Mouse (Mus musculus) midbrain, postnatal 0 days (tissue): ENCODE measurements around the gene Gm12248. TPM values are rescaled to one million over a fixed set of nuclear protein-coding genes. Genes with fewer than 3 reads are reported as not detected.
A peak's percentile ranks its signal among the peaks of the same experiment; 100 is the strongest.

Experiments
- ATAC-seq: fragments of 200-750 bp; cut with Nextera tagmentation; 2 replicates; pipeline ENCODE4 v1.8.0; 2017; ENCODE audit warnings: moderate number of reproducible peaks, mild to moderate bottlenecking, moderate TSS enrichment, moderate library complexity; ENCODE audit not compliant: low FRiP score
- DNase-seq: peaks from one replicate; pipeline ENCODE4 v3.0.0-alpha.2; 2015; ENCODE audit warnings: low spot score
- H3K27ac ChIP-seq: fragments of 300-500 bp; sonication (generic); 2 replicates; pipeline ENCODE4 v1.5.1; 2014; ENCODE audit warnings: low read depth, mild to moderate bottlenecking, low read length, mixed read lengths
- H3K27me3 ChIP-seq: fragments of 300-500 bp; sonication (generic); 2 replicates; pipeline ENCODE4 v1.6.1; 2014; ENCODE audit warnings: low read length, control low read depth, mixed read lengths; ENCODE audit not compliant: insufficient read depth
- H3K36me3 ChIP-seq: fragments of 300-500 bp; sonication (generic); 2 replicates; pipeline ENCODE4 v1.6.1; 2014; ENCODE audit warnings: low read length, control low read depth, mixed read lengths; ENCODE audit not compliant: insufficient read depth
- H3K4me1 ChIP-seq: fragments of 300-500 bp; sonication (generic); 2 replicates; pipeline ENCODE4 v1.6.1; 2014; ENCODE audit warnings: mild to moderate bottlenecking, control low read depth, antibody characterized with exemption, low read length, mixed read lengths; ENCODE audit not compliant: insufficient read depth
- H3K4me2 ChIP-seq: fragments of 300-500 bp; sonication (generic); 2 replicates; pipeline ENCODE4 v1.6.1; 2014; ENCODE audit warnings: low read depth, mild to moderate bottlenecking, low read length, mixed read lengths; ENCODE audit not compliant: poor library complexity, severe bottlenecking
- H3K4me3 ChIP-seq: fragments of 300-500 bp; sonication (generic); 2 replicates; pipeline ENCODE4 v1.5.1; 2014; ENCODE audit warnings: low read depth, mild to moderate bottlenecking, low read length, moderate library complexity
- H3K9ac ChIP-seq: fragments of 300-500 bp; sonication (generic); replicated peaks from 2 replicates; pipeline ENCODE4 v1.6.1; 2014; ENCODE audit warnings: mild to moderate bottlenecking, low read length, moderate library complexity, mixed read lengths; ENCODE audit not compliant: poor library complexity, severe bottlenecking
- H3K9me3 ChIP-seq: fragments of 300-500 bp; sonication (generic); 2 replicates; pipeline ENCODE4 v1.6.1; 2016; ENCODE audit warnings: low read length, control low read depth
- CTCF ChIP-seq: IDR thresholded peaks from 2 replicates; pipeline ENCODE4 v1.5.1; 2016; ENCODE audit warnings: antibody characterized with exemption, mild to moderate bottlenecking
- WGBS: fragments of 180-500 bp; shearing (Covaris S2); extraction: QIAGEN DNeasy Blood & Tissue Kit; methylation state at CpG from one replicate; pipeline ENCODE4 v1.1.7; 2014; 5-methylcytosine and 5-hydroxymethylcytosine counted together
- polyA plus RNA-seq: library from polyadenylated mRNA; unstranded; fragments of >200 nt; fragmentation: Nextera tagmentation; extraction: Ambion mirVana; gene quantifications from 2 replicates; pipeline ENCODE4 v1.2.1, GENCODE M21; 2015
- total RNA-seq: library from RNA; depleted of rRNA; stranded (reverse); fragments of >200 nt; gene quantifications from 2 replicates; pipeline ENCODE4 v1.2.3, GENCODE M21; 2014

The Gm12248 gene
- total and polyA plus RNA-seq, 2 experiments from 2014 or later: not detected

GRCm38 (mm10) chr11:58104351-58104791, 11.4 kb upstream of the Gm12248 start:
- WGBS: 0% methylated on average over 24 of the region's 24 CpGs
- peak; percentile 2; the same call in 1 of the 2 replicates for ATAC-seq
- TF ChIP-seq CTCF: no peak

DNA sequence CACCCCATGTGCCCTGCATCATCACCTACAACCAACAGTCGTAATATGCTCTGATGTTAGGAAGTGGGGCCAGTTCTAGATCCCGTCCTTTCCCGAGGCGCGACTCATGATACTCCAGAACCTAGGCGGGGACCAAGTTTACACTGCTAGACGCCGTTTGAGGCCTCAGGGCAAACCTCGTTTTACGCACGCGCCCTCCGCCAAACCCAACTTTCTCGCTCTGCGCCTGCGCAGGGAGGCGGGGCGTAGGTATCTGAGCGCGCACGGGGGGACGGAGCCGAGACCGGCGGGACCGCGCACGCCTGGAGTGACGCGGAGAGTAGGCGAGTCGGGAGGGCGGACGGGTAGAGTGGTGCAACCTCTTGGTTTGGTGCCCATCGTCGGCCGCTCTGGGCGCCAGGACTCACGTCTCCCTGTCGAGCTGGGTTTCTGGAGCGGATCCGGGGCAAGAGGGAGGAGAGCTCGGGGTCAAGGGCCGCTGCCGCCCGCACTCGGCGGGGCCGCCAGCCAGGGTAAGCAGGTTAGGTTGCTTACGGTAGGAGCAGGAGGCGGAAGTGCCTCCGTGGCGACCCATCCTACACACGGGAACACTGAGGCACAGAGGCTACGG, 10.9 kb upstream of the Gm12248 start, which contains the start of gene Cnot8:
Gene Cnot8 (plus strand): TSS at position 457 of the 610 bp plus-strand sequence.
- WGBS: under 1% methylated on average over 55 of the region's 55 CpGs
- H3K9me3 ChIP-seq: no peaks in the 10 kb centered on the region

More at GRCm38 (mm10) chr11:58104351-58104791, 11.4 kb upstream of the Gm12248 start:
- no peaks in the 10 kb centered on the region for H3K27me3 ChIP-seq
- no peaks in the 10 kb centered on the region for H3K36me3 ChIP-seq
- H3K9ac ChIP-seq: peak overlapping the region; percentile 91
- peaks cover 9% of the 10 kb centered on the region; the same call in 1 of the 2 replicates for H3K4me1 ChIP-seq
- H3K27ac ChIP-seq: peak overlapping the region; percentile 85
- H3K4me2 ChIP-seq: peak overlapping the region; percentile 80
- H3K9me3 ChIP-seq: no peaks in the 10 kb centered on the region
- H3K4me3 ChIP-seq: peak overlapping the region; percentile 96
- DNase-seq: peak; percentile 21

GRCm38 (mm10) chr11:58103344-58103653, 10.4 kb upstream of the Gm12248 start:
- H3K36me3 ChIP-seq: no peaks in the 10 kb centered on the region

More for the DNA sequence above, 10.9 kb upstream of the Gm12248 start, which contains the start of gene Cnot8:
- Histone ChIP-seq H3K27ac (peak within 1 kb of the TSS; percentile 85), H3K4me1 (peaks cover 9% of the 10 kb centered on the region; the same call in 1 of the 2 replicates), H3K4me2 (peak within 1 kb of the TSS; percentile 80), H3K4me3 (peak within 1 kb of the TSS; percentile 96), H3K27me3 (peaks cover 3% of the 10 kb centered on the region; the same call in 1 of the 2 replicates), H3K36me3 (no peaks in the 10 kb centered on the region), H3K9ac (peak within 1 kb of the TSS; percentile 91)
- peak; percentile 99 for DNase-seq
- no peak for TF ChIP-seq CTCF
- peak; percentile 97 for ATAC-seq

DNA sequence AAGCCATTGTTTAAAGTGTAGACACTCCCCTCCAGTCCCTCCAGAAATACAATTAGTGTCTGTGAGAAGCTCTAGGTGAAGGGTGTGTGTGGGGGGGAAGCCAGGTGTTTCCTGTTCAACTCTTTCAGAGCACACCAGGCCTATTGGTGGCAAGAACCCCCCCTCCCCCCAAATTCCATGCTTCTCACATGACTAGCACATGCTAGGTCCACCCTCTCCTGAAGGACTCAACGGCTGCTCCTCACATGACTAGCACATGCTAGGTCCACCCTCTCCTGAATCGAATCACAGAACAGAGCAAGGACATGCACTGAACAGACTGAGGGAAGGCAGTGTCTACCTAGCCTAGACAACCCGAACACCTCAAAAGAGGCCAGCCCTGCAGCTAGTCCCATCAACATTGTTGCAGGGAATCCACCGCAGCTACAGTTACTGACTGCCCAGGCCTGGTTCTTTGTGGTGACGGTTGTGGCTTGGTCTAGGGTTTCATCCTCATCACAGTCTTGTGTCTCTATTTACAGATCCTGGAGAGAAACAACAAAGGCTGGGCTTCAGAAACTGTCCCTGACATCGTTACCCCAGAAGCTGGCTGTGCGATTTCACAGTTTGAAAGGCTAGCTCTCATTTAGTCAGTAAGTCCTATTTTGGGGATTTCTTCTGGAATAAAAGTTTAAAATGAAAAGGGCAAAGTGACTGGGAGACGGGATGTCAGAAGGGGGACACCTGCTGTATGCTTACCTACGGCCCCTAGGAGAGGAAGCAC, 9.8 kb upstream of the Gm12248 start:
- no peak for DNase-seq
- H3K4me1 ChIP-seq: peaks cover 9% of the 10 kb centered on the region; the same call in 1 of the 2 replicates
- H3K9ac ChIP-seq: peak overlapping the region; percentile 50
- peak overlapping the region; percentile 96 for H3K4me3 ChIP-seq
- peak overlapping the region; percentile 83 for H3K27ac ChIP-seq
- TF ChIP-seq CTCF: no peak
- ATAC-seq: no peak
- no peaks in the 10 kb centered on the region for H3K36me3 ChIP-seq
- H3K27me3 ChIP-seq: peaks cover 7% of the 10 kb centered on the region; the same call in 1 of the 2 replicates
- H3K4me2 ChIP-seq: peak overlapping the region; percentile 52
- 90% methylated on average over 9 of the region's 9 CpGs for WGBS
- no peaks in the 10 kb centered on the region for H3K9me3 ChIP-seq

More at GRCm38 (mm10) chr11:58103344-58103653, 10.4 kb upstream of the Gm12248 start:
- WGBS: 47% methylated on average over 13 of the region's 13 CpGs
- Histone ChIP-seq H3K4me1 (peaks cover 9% of the 10 kb centered on the region; the same call in 1 of the 2 replicates), H3K27me3 (peaks cover 6% of the 10 kb centered on the region; the same call in 1 of the 2 replicates), H3K4me3 (peak overlapping the region; percentile 96), H3K9me3 (no peaks in the 10 kb centered on the region), H3K9ac (peak overlapping the region; percentile 50), H3K27ac (peak overlapping the region; percentile 83), H3K4me2 (peak overlapping the region; percentile 52)
- ATAC-seq (peak; percentile 59), DNase-seq (no peak)
- TF ChIP-seq CTCF: no peak

DNA sequence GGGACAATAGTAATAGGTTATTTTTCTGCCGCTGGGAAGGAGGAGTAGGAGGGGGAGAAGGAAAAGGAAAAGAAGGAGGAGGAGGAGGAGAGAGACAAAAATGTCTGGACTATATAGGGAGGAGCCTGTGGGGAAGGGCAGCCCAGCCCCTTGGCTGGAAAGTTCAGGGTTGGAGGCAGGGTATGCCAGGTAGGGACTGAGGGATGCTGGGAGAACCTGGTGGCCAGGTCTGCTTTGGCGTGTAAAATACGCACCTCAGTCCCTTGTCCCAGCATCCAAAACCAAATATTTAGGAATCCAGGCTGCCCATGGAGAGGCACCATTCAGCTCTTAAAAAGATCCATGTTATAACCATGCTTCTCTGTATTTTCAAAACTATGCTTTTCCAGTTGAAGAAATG, 9.2 kb upstream of the Gm12248 start:
- Histone ChIP-seq H3K4me1 (peaks cover 9% of the 10 kb centered on the region; the same call in 1 of the 2 replicates), H3K9ac (no peak overlapping the region), H3K36me3 (no peaks in the 10 kb centered on the region), H3K4me3 (no peak overlapping the region), H3K9me3 (no peaks in the 10 kb centered on the region), H3K27ac (no peak overlapping the region), H3K27me3 (peaks cover 7% of the 10 kb centered on the region; the same call in 1 of the 2 replicates), H3K4me2 (no peak overlapping the region)
- WGBS: 82% methylated on average over 3 of the region's 3 CpGs
- ATAC-seq (no peak), DNase-seq (no peak)
- no peak for TF ChIP-seq CTCF
